Mouse (Mus musculus): ENCODE data around the gene Nptxr. TPM values are rescaled to one million over a fixed set of nuclear protein-coding genes. Genes with fewer than 3 reads are reported as not detected.

Gene Nptxr
- polyA plus RNA-seq (2011; ENCODE audit: insufficient read depth, insufficient read length, low replicate concordance, missing spikeins), result 0.40 and 0.60 TPM in 2 replicates

DNA sequence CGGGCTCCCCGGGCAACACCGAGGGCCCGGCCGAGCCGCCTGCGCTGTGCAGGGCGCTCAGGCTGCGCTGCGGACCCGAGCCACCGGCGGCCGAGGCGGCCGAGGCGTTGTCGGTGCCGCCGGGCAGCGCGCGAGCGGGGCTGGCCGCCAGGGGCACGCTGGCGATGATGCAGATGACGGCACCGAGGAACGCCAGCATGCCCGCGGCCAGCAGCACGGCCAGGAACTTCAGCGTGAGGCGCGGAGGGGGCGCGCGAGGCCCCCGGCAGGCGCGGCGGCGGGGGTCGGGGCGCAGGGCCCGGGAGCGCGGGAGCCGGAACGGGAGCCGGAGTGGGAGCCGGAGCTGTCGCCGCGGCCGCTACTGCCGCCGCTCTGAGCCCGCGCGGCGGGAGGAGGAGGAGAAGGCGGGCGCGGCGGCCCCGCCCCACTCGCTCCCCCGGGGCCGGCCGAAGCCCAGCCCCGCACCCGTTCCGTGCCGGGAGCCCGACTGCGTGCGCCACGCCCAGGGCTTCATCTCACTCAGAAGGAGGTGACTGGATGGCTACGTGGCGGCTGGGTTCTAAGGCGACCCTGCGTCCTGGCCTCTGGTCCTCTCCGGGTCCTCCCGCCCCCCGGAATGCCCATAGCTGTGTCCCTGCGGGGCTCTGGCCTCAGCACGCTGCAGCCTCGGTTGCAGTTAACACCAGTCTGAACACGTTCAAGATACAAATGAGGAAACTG, at the start of gene Nptxr:
Gene Nptxr (minus strand): TSS at position 415 of the 720 bp plus-strand sequence.
- no peak within 1 kb of the TSS; the same call in 1 of the 2 replicates for H3K27ac ChIP-seq (ENCODE audit: control insufficient read depth, insufficient read depth, low read depth, low read length, poor library complexity)
- TF ChIP-seq POLR2A (IDR thresholded peaks at IDR 0.05; ENCODE audit: borderline replicate concordance, control insufficient read depth, low read depth, low read length), result no peak
- 0 out of 2 replicates have a peak, but pooled peaks have one; percentile 2 for TF ChIP-seq CTCF (IDR thresholded peaks at IDR 0.05; ENCODE audit: control insufficient read depth, insufficient read depth, low read length)
- H3K4me1 ChIP-seq (ENCODE audit: control insufficient read depth, insufficient read depth, low read length), result no peaks in the 10 kb centered on the region
- under 1% methylated on average over 88 of the region's 91 CpGs for WGBS
- H3K4me3 ChIP-seq (replicated peaks; ENCODE audit: control insufficient read depth, low read depth, low read length), result no peak within 1 kb of the TSS

DNA sequence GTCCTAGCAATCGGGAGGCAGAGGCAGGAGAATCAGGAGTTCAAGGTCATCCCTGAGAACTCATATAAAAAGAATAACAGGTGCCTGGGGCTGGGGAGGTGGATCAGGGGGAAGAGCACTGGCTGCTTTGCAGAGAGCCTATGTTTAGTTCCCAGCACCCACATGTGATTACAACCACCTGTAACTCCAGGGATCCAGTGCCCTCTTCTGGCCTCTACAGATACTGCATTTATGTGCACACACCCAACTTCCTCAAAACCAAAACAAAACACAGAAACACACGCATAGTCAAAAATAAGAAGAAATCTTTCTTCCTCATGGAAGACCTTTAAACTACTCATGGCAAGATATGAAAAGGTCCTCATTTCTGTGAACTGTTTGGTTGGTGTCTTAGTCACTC, 45.6 kb upstream of the Nptxr start:
- no peak overlapping the region for H3K4me3 ChIP-seq (replicated peaks; ENCODE audit: control insufficient read depth, low read depth, low read length)
- H3K27ac ChIP-seq (ENCODE audit: control insufficient read depth, insufficient read depth, low read depth, low read length, poor library complexity), result no peak overlapping the region
- TF ChIP-seq CTCF (IDR thresholded peaks at IDR 0.05; ENCODE audit: control insufficient read depth, insufficient read depth, low read length), result no peak
- no peak for TF ChIP-seq POLR2A (IDR thresholded peaks at IDR 0.05; ENCODE audit: borderline replicate concordance, control insufficient read depth, low read depth, low read length)
- H3K4me1 ChIP-seq (ENCODE audit: control insufficient read depth, insufficient read depth, low read length), result no peaks in the 10 kb centered on the region
- 74% methylated on average over 2 of the region's 2 CpGs for WGBS

DNA sequence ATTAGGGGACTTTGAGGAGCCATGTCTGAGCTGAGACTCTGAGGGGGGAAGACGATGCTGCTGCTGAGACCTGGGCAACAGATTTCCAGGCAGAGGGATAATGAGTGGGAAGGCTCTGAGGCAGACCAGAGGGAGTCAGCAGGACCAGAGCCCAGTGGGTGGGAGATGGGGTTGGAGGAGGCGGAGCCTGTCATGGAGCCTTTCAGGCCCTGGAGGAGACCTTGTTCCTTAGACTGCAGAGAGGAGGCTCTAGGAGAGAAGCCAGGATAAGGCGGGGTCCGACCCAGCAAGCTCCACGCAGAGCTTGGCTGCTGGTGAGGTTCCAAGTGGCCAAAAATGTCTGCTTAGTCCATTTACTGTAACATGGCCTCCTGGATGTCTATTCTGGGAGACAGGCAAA, 42.5 kb upstream of the Nptxr start:
- Histone ChIP-seq H3K27ac (ENCODE audit: control insufficient read depth, insufficient read depth, low read depth, low read length, poor library complexity) (no peak overlapping the region), H3K4me3 (replicated peaks; ENCODE audit: control insufficient read depth, low read depth, low read length) (no peak overlapping the region), H3K4me1 (ENCODE audit: control insufficient read depth, insufficient read depth, low read length) (no peaks in the 10 kb centered on the region)
- WGBS, result 50% methylated on average over 5 of the region's 5 CpGs
- no peak for TF ChIP-seq CTCF (IDR thresholded peaks at IDR 0.05; ENCODE audit: control insufficient read depth, insufficient read depth, low read length)
- no peak for TF ChIP-seq POLR2A (IDR thresholded peaks at IDR 0.05; ENCODE audit: borderline replicate concordance, control insufficient read depth, low read depth, low read length)

DNA sequence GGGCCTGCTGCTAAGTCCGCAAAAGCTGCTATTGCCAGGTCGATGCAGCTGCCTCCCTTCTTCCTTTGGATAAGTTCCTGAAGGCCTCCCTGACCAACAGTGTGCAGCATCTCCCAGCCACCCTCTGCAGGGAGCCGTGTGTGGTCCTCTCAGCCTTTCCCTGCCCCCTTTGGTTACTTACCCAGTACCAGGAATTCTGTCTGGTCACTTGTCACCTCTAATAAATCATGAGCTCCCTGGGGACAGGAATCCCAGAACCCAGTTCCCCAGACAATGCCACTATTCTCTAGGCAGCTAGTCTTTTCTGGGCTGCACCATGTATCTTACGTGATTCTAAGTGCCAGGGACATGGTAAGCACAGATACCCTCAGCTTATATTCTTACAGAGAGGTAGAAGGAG, 41.4 kb upstream of the Nptxr start:
- Histone ChIP-seq H3K4me3 (replicated peaks; ENCODE audit: control insufficient read depth, low read depth, low read length) (no peak overlapping the region), H3K27ac (ENCODE audit: control insufficient read depth, insufficient read depth, low read depth, low read length, poor library complexity) (no peak overlapping the region), H3K4me1 (ENCODE audit: control insufficient read depth, insufficient read depth, low read length) (no peaks in the 10 kb centered on the region)
- no peak for TF ChIP-seq POLR2A (IDR thresholded peaks at IDR 0.05; ENCODE audit: borderline replicate concordance, control insufficient read depth, low read depth, low read length)
- no peak for TF ChIP-seq CTCF (IDR thresholded peaks at IDR 0.05; ENCODE audit: control insufficient read depth, insufficient read depth, low read length)
- whole genome bisulfite sequencing, result 76% methylated on average over 4 of the region's 4 CpGs

DNA sequence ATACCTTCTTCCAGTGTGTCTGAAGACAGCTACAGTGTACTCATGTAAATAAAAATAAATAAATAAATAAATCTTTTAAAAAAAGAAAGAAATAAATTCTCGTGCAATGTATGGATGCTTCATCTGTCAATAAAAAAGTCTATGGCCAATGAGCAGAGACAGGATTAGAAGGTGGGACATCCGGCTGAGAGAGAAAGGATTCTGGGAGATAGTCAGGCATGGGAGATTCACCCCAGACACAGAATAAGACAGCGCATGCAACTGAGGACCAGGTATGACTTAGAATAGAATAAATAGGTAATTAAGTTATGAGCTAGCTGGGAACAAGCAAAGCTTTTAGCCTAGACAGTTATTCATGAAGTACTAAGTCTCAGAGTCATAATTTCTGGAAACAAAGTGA, 38.4 kb upstream of the Nptxr start:
- Histone ChIP-seq H3K4me3 (replicated peaks; ENCODE audit: control insufficient read depth, low read depth, low read length) (no peak overlapping the region), H3K4me1 (ENCODE audit: control insufficient read depth, insufficient read depth, low read length) (no peaks in the 10 kb centered on the region), H3K27ac (ENCODE audit: control insufficient read depth, insufficient read depth, low read depth, low read length, poor library complexity) (no peak overlapping the region)
- TF ChIP-seq CTCF (IDR thresholded peaks at IDR 0.05; ENCODE audit: control insufficient read depth, insufficient read depth, low read length) (no peak), POLR2A (IDR thresholded peaks at IDR 0.05; ENCODE audit: borderline replicate concordance, control insufficient read depth, low read depth, low read length) (no peak)
- WGBS, result 89% methylated on average over 3 of the region's 3 CpGs

DNA sequence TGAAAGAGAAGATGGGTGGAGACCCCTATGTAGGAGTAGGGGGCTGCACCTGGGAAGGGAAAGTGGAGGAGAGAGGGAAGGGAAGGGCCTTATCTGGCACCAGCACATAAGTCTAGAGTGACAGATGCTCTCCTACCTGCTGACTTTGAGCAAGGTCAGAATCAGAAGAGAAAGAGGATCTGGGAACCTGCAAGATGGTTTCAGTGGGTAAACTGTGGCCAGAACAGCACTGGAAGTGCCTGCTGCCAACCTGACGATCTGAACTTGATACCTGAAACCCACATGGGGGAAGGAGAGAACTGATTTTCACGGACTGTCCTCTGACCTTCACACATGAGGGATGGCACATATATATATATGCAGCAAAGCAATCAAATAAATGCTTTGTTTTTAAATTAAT, 35.7 kb upstream of the Nptxr start:
- Histone ChIP-seq H3K27ac (ENCODE audit: control insufficient read depth, insufficient read depth, low read depth, low read length, poor library complexity) (no peak overlapping the region), H3K4me1 (ENCODE audit: control insufficient read depth, insufficient read depth, low read length) (no peaks in the 10 kb centered on the region), H3K4me3 (replicated peaks; ENCODE audit: control insufficient read depth, low read depth, low read length) (no peak overlapping the region)
- TF ChIP-seq CTCF (IDR thresholded peaks at IDR 0.05; ENCODE audit: control insufficient read depth, insufficient read depth, low read length), result no peak
- no peak for TF ChIP-seq POLR2A (IDR thresholded peaks at IDR 0.05; ENCODE audit: borderline replicate concordance, control insufficient read depth, low read depth, low read length)
- 36% methylated on average over 2 of the region's 2 CpGs for WGBS

DNA sequence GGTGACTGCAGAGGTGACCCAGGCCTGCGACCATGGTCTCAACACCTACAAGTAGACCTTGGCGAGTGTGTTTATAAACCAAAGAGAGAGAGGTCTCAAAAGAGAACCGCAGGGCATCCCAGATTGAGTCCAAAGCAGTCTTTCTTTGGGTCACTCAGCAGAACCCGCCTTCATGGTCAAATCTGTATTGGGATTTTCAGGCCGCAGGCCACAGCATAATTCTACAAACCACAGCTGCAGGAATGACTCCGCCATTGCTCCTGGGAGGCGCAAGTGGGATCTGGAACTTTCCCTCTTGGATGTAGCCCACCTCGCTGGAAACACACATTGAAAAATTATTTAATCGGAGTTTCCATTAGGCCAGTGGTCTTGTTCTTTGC, 30.3 kb upstream of the Nptxr start:
- Histone ChIP-seq H3K4me1 (ENCODE audit: control insufficient read depth, insufficient read depth, low read length) (no peaks in the 10 kb centered on the region; the same call in 1 of the 2 replicates), H3K27ac (ENCODE audit: control insufficient read depth, insufficient read depth, low read depth, low read length, poor library complexity) (no peak overlapping the region), H3K4me3 (replicated peaks; ENCODE audit: control insufficient read depth, low read depth, low read length) (no peak overlapping the region)
- 53% methylated on average over 9 of the region's 9 CpGs for WGBS
- TF ChIP-seq POLR2A (IDR thresholded peaks at IDR 0.05; ENCODE audit: borderline replicate concordance, control insufficient read depth, low read depth, low read length) (no peak), CTCF (IDR thresholded peaks at IDR 0.05; ENCODE audit: control insufficient read depth, insufficient read depth, low read length) (no peak)

DNA sequence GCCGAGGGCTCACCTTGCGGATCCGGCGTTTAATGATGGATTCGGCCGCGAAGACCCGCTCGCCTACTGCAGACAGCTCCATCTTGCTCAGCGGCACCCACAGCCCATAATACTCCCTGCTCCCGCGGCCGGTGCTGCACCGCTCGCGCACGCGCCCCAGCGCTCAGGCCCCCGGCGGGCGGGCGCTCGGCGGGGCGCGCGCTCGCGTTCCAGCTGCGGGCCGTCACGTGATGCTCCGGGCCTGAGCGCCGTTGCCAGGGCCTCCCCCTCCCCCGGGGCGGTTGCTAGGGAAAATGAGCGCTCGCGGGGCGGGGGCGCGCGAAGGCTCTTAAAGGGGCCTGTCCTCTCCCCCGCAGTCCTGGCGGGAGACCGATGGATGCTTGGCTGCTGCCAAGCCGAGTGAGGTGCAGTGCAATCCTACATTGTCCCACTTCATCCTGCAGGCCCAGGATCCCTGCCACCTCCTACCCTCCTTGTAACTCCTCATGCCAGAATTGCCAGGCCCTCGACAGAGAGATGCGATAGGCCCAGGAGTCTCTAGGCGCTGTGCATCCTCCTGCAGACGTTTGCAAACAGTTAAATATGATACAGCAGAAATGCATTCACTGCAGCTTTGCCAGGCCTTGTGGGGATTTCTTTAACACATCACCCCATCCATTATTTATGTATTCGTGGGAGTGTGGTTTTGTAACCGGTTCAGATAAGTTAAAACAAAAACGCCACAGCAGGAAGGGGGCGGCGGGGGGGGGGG, 29.7 kb upstream of the Nptxr start, which contains the start of the genes Npcd and Cbx6:
Gene Npcd (minus strand): TSS at position 108 of the 751 bp plus-strand sequence.
Gene Cbx6 (minus strand): TSS at position 559 of the 751 bp plus-strand sequence.
- Histone ChIP-seq H3K4me3 (replicated peaks; ENCODE audit: control insufficient read depth, low read depth, low read length) (peak within 1 kb of the TSS; percentile 91), H3K27ac (ENCODE audit: control insufficient read depth, insufficient read depth, low read depth, low read length, poor library complexity) (peak within 1 kb of the TSS; percentile 43; the same call in 1 of the 2 replicates), H3K4me1 (ENCODE audit: control insufficient read depth, insufficient read depth, low read length) (no peaks in the 10 kb centered on the region; the same call in 1 of the 2 replicates)
- WGBS, result 2% methylated on average over 58 of the region's 58 CpGs
- TF ChIP-seq POLR2A (IDR thresholded peaks at IDR 0.05; ENCODE audit: borderline replicate concordance, control insufficient read depth, low read depth, low read length), result peak; percentile 74; the same call in 1 of the 2 replicates
- TF ChIP-seq CTCF (IDR thresholded peaks at IDR 0.05; ENCODE audit: control insufficient read depth, insufficient read depth, low read length), result no peak

Data from bone marrow, adult 2 months (tissue).